Mouse (Mus musculus): Measurements from ENCODE around the gene E2f3.

DNA sequence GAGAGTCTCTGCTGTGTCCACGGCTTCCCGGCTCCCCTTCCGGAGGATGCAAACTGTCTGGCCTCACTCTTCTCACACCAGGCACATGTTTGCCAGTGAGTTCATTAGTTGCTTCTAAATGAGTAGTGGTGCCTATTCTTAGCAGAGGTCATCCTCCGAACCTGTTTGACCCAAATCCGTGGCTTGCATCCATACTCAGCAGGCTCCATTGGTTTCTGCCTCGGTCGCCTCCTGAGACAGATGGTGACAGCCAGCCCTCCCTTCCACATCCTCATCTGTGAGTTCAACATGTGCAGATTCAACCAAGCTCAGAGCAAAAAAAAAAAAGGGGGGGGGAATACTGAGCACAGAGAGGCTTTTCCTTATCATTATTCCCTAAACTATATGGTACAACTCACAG, 31.7 kb upstream of the E2f3 start:
- TF ChIP-seq CTCF (IDR thresholded peaks at IDR 0.05; ENCODE audit: low read depth) (no peak), EP300 (IDR thresholded peaks at IDR 0.05; ENCODE audit: low read depth) (no peak)
